Mouse (Mus musculus) embryonic facial prominence, embryonic 13.5 days (tissue): Measurements from ENCODE around the gene Prpf19. TPM values are rescaled to one million over a fixed set of nuclear protein-coding genes. Genes with fewer than 3 reads are reported as not detected.

Source experiments
- ATAC-seq: fragments of 200-750 bp; cut with Nextera tagmentation; 2 replicates; pipeline ENCODE4 v1.8.0; 2017; ENCODE audit warnings: low read depth; ENCODE audit not compliant: insufficient number of reproducible peaks, insufficient read depth, low FRiP score, low TSS enrichment
- H3K27ac ChIP-seq: fragments of 300-500 bp; sonication (generic); 2 replicates; pipeline ENCODE4 v1.5.1; 2015; ENCODE audit warnings: moderate library complexity, mild to moderate bottlenecking, inconsistent platforms
- H3K27me3 ChIP-seq: fragments of 300-500 bp; sonication (generic); 2 replicates; pipeline ENCODE4 v1.6.1; 2015; ENCODE audit warnings: mild to moderate bottlenecking, inconsistent platforms
- H3K36me3 ChIP-seq: fragments of 300-500 bp; sonication (generic); 2 replicates; pipeline ENCODE4 v1.6.1; 2015; ENCODE audit warnings: mild to moderate bottlenecking, inconsistent platforms
- H3K4me1 ChIP-seq: fragments of 300-500 bp; sonication (generic); 2 replicates; pipeline ENCODE4 v1.6.1; 2015; ENCODE audit warnings: inconsistent platforms
- H3K4me2 ChIP-seq: fragments of 300-500 bp; sonication (generic); 2 replicates; pipeline ENCODE4 v1.6.1; 2015; ENCODE audit warnings: moderate library complexity, mild to moderate bottlenecking, inconsistent platforms
- H3K4me3 ChIP-seq: fragments of 300-500 bp; sonication (generic); 2 replicates; pipeline ENCODE4 v1.5.1; 2015; ENCODE audit warnings: mild to moderate bottlenecking, inconsistent platforms
- H3K9ac ChIP-seq: fragments of 300-500 bp; sonication (generic); 2 replicates; pipeline ENCODE4 v1.6.1; 2015; ENCODE audit warnings: mild to moderate bottlenecking, inconsistent platforms
- H3K9me3 ChIP-seq: fragments of 300-500 bp; sonication (generic); 2 replicates; pipeline ENCODE4 v1.6.1; 2016; ENCODE audit warnings: inconsistent platforms
- WGBS: fragments of 180-500 bp; shearing (Covaris S2); methylation state at CpG from one replicate; pipeline ENCODE4 v1.1.7; 2015; ENCODE audit warnings: mixed read lengths; 5-methylcytosine and 5-hydroxymethylcytosine counted together
- polyA plus RNA-seq: library from polyadenylated mRNA; unstranded; fragments of >200 nt; fragmentation: Nextera tagmentation; extraction: Ambion mirVana; gene quantifications from 2 replicates; pipeline ENCODE4 v1.2.1, GENCODE M21; 2015

The Prpf19 gene
- polyA plus RNA-seq, 1 experiment from 2014 or later = 47.5 TPM

GRCm38 (mm10) chr19:10897491-10897890 is 2.5 kb downstream of the Prpf19 start:
- H3K27me3 ChIP-seq = no peaks in the 10 kb centered on the region
- no peak overlapping the region for H3K4me2 ChIP-seq
- peaks cover 15% of the 10 kb centered on the region for H3K4me1 ChIP-seq
- 90% methylated on average over 8 of the region's 8 CpGs for WGBS
- H3K27ac ChIP-seq = no peak overlapping the region
- H3K4me3 ChIP-seq = no peak overlapping the region
- H3K36me3 ChIP-seq = peaks cover 52% of the 10 kb centered on the region
- H3K9ac ChIP-seq = peak overlapping the region; percentile 93
- H3K9me3 ChIP-seq = no peaks in the 10 kb centered on the region
- ATAC-seq = no peak

GRCm38 (mm10) chr19:10900315-10900714 is 5.3 kb downstream of the Prpf19 start:
- peaks cover 80% of the 10 kb centered on the region for H3K36me3 ChIP-seq

GRCm38 (mm10) chr19:10901046-10901445 is 6.0 kb downstream of the Prpf19 start:
- no peak overlapping the region for H3K27ac ChIP-seq
- WGBS = 96% methylated on average over 5 of the region's 5 CpGs
- H3K27me3 ChIP-seq = no peaks in the 10 kb centered on the region
- H3K4me3 ChIP-seq = no peak overlapping the region
- H3K9me3 ChIP-seq = no peaks in the 10 kb centered on the region
- H3K4me1 ChIP-seq = peaks cover 13% of the 10 kb centered on the region
- H3K9ac ChIP-seq = no peak overlapping the region
- ATAC-seq = no peak
- no peak overlapping the region for H3K4me2 ChIP-seq
- peaks cover 88% of the 10 kb centered on the region for H3K36me3 ChIP-seq

More at GRCm38 (mm10) chr19:10900315-10900714, 5.3 kb downstream of the Prpf19 start:
- H3K4me1 ChIP-seq = peaks cover 15% of the 10 kb centered on the region
- no peak overlapping the region for H3K27ac ChIP-seq
- no peak for ATAC-seq
- H3K9ac ChIP-seq = no peak overlapping the region
- H3K9me3 ChIP-seq = no peaks in the 10 kb centered on the region
- WGBS = 87% methylated on average over 6 of the region's 6 CpGs
- H3K4me3 ChIP-seq = no peak overlapping the region
- H3K4me2 ChIP-seq = no peak overlapping the region
- H3K27me3 ChIP-seq = no peaks in the 10 kb centered on the region

GRCm38 (mm10) chr19:10904512-10904911 is 9.5 kb downstream of the Prpf19 start:
- H3K4me3 ChIP-seq = no peak overlapping the region
- no peaks in the 10 kb centered on the region for H3K9me3 ChIP-seq
- no peak overlapping the region for H3K4me2 ChIP-seq
- H3K27me3 ChIP-seq = no peaks in the 10 kb centered on the region
- peak overlapping the region; percentile 22; the same call in 1 of the 2 replicates for H3K27ac ChIP-seq
- H3K36me3 ChIP-seq = peaks cover 94% of the 10 kb centered on the region
- peaks cover 9% of the 10 kb centered on the region; the same call in 1 of the 2 replicates for H3K4me1 ChIP-seq
- no peak for ATAC-seq
- H3K9ac ChIP-seq = no peak overlapping the region
- WGBS = 88% methylated on average over 5 of the region's 5 CpGs

GRCm38 (mm10) chr19:10904927-10905727 is 10.1 kb downstream of the Prpf19 start:
- Histone ChIP-seq H3K4me2 (no peak overlapping the region), H3K27me3 (no peaks in the 10 kb centered on the region), H3K36me3 (peaks cover 88% of the 10 kb centered on the region), H3K4me3 (no peak overlapping the region), H3K27ac (peak overlapping the region; percentile 22; the same call in 1 of the 2 replicates), H3K4me1 (peaks cover 9% of the 10 kb centered on the region; the same call in 1 of the 2 replicates), H3K9ac (no peak overlapping the region), H3K9me3 (no peaks in the 10 kb centered on the region)
- no peak for ATAC-seq
- 63% methylated on average over 7 of the region's 7 CpGs for WGBS

GRCm38 (mm10) chr19:10905728-10906000 is 10.6 kb downstream of the Prpf19 start:
- no peak overlapping the region for H3K4me2 ChIP-seq
- no peak overlapping the region for H3K9ac ChIP-seq
- 0 out of 2 replicates have a peak overlapping the region, but pooled peaks have one; percentile 12 for H3K27ac ChIP-seq
- no peaks in the 10 kb centered on the region for H3K9me3 ChIP-seq
- H3K36me3 ChIP-seq = peaks cover 83% of the 10 kb centered on the region
- H3K27me3 ChIP-seq = no peaks in the 10 kb centered on the region
- ATAC-seq = no peak
- H3K4me3 ChIP-seq = no peak overlapping the region
- H3K4me1 ChIP-seq = peaks cover 9% of the 10 kb centered on the region; the same call in 1 of the 2 replicates
- WGBS = 83% methylated on average over 5 of the region's 5 CpGs

GRCm38 (mm10) chr19:10907891-10908290 is 12.9 kb downstream of the Prpf19 start:
- H3K9me3 ChIP-seq = no peaks in the 10 kb centered on the region
- H3K4me1 ChIP-seq = peaks cover 9% of the 10 kb centered on the region; the same call in 1 of the 2 replicates
- H3K27me3 ChIP-seq = no peaks in the 10 kb centered on the region
- H3K27ac ChIP-seq = no peak overlapping the region
- no peak for ATAC-seq
- H3K36me3 ChIP-seq = peaks cover 60% of the 10 kb centered on the region
- 57% methylated on average over 3 of the region's 3 CpGs for WGBS
- no peak overlapping the region for H3K4me2 ChIP-seq
- H3K9ac ChIP-seq = no peak overlapping the region
- H3K4me3 ChIP-seq = no peak overlapping the region

GRCm38 (mm10) chr19:10909087-10909721 is 14.2 kb downstream of the Prpf19 start:
- Histone ChIP-seq H3K4me2 (no peak overlapping the region), H3K9me3 (no peaks in the 10 kb centered on the region), H3K27me3 (no peaks in the 10 kb centered on the region), H3K9ac (0 out of 2 replicates have a peak overlapping the region, but pooled peaks have one; percentile 36), H3K4me3 (no peak overlapping the region), H3K27ac (peak overlapping the region; percentile 62), H3K36me3 (peaks cover 47% of the 10 kb centered on the region), H3K4me1 (peaks cover 9% of the 10 kb centered on the region; the same call in 1 of the 2 replicates)
- WGBS = 64% methylated on average over 6 of the region's 6 CpGs
- ATAC-seq = no peak

- no peak overlapping the region for H3K9ac ChIP-seq
- no peaks in the 10 kb centered on the region for H3K27me3 ChIP-seq
- H3K4me1 ChIP-seq = no peaks in the 10 kb centered on the region
- no peak overlapping the region for H3K4me3 ChIP-seq
- H3K27ac ChIP-seq = no peak overlapping the region
- H3K4me2 ChIP-seq = no peak overlapping the region
- no peaks in the 10 kb centered on the region for H3K36me3 ChIP-seq
- H3K9me3 ChIP-seq = no peaks in the 10 kb centered on the region
- ATAC-seq = no peak
- WGBS = 64% methylated on average over 7 of the region's 7 CpGs
Measured at GRCm38 (mm10) chr19:10914291-10914690, 19.3 kb downstream of the Prpf19 start.

GRCm38 (mm10) chr19:10914870-10915269 is 19.8 kb downstream of the Prpf19 start:
- Histone ChIP-seq H3K4me1 (no peaks in the 10 kb centered on the region), H3K36me3 (no peaks in the 10 kb centered on the region), H3K9ac (no peak overlapping the region), H3K27me3 (no peaks in the 10 kb centered on the region), H3K4me3 (no peak overlapping the region), H3K9me3 (no peaks in the 10 kb centered on the region), H3K27ac (no peak overlapping the region), H3K4me2 (no peak overlapping the region)
- ATAC-seq = no peak
- 76% methylated on average over 2 of the region's 2 CpGs for WGBS

GRCm38 (mm10) chr19:10916506-10916905 is 21.5 kb downstream of the Prpf19 start:
- Histone ChIP-seq H3K4me2 (no peak overlapping the region), H3K27me3 (no peaks in the 10 kb centered on the region), H3K36me3 (no peaks in the 10 kb centered on the region), H3K27ac (no peak overlapping the region), H3K9me3 (no peaks in the 10 kb centered on the region), H3K4me1 (no peaks in the 10 kb centered on the region), H3K9ac (no peak overlapping the region), H3K4me3 (no peak overlapping the region)
- 56% methylated on average over 5 of the region's 5 CpGs for WGBS
- no peak for ATAC-seq
